Mouse (Mus musculus) heart, postnatal 0 days (tissue): ENCODE measurements around the gene Bcam. TPM values are rescaled to one million over a fixed set of nuclear protein-coding genes. Genes with fewer than 3 reads are reported as not detected.

Source experiments
- ATAC-seq: fragments of 200-750 bp; cut with Nextera tagmentation; 2 replicates; pipeline ENCODE4 v1.8.0; 2017; ENCODE audit warnings: low read depth, moderate number of reproducible peaks, moderate library complexity; ENCODE audit not compliant: insufficient read depth
- DNase-seq: peaks from one replicate; pipeline ENCODE4 v3.0.0-alpha.2; 2016; ENCODE audit warnings: low spot score
- H3K27ac ChIP-seq: fragments of 300-500 bp; sonication (generic); 2 replicates; pipeline ENCODE4 v1.5.1; 2014; ENCODE audit warnings: low read depth, mild to moderate bottlenecking
- H3K27me3 ChIP-seq: fragments of 300-500 bp; sonication (generic); 2 replicates; pipeline ENCODE4 v1.6.1; 2014; ENCODE audit warnings: low read length, mixed read lengths; ENCODE audit not compliant: control insufficient read depth, insufficient read depth
- H3K36me3 ChIP-seq: fragments of 300-500 bp; sonication (generic); replicated peaks from 2 replicates; pipeline ENCODE4 v1.6.1; 2014; ENCODE audit warnings: low read length, mixed read lengths; ENCODE audit not compliant: control insufficient read depth, insufficient read depth
- H3K4me1 ChIP-seq: fragments of 300-500 bp; sonication (generic); 2 replicates; pipeline ENCODE4 v1.6.1; 2014; ENCODE audit warnings: antibody characterized with exemption; ENCODE audit not compliant: control insufficient read depth, insufficient read depth
- H3K4me2 ChIP-seq: fragments of 300-500 bp; sonication (generic); 2 replicates; pipeline ENCODE4 v1.6.1; 2014; ENCODE audit warnings: low read depth, mild to moderate bottlenecking, low read length, moderate library complexity
- H3K4me3 ChIP-seq: fragments of 300-500 bp; sonication (generic); 2 replicates; pipeline ENCODE4 v1.5.1; 2014; ENCODE audit warnings: low read depth, low read length
- H3K9ac ChIP-seq: fragments of 300-500 bp; sonication (generic); replicated peaks from 2 replicates; pipeline ENCODE4 v1.6.1; 2014; ENCODE audit warnings: low read depth, low read length, mixed read lengths
- H3K9me3 ChIP-seq: fragments of 300-500 bp; sonication (generic); replicated peaks from 2 replicates; pipeline ENCODE4 v1.6.1; 2016; ENCODE audit warnings: low read length; ENCODE audit not compliant: control insufficient read depth
- CTCF ChIP-seq: IDR thresholded peaks from 2 replicates; pipeline ENCODE4 v1.5.1; 2016; ENCODE audit warnings: antibody characterized with exemption, control low read depth, low read depth
- EP300 ChIP-seq: IDR thresholded peaks from 2 replicates; pipeline ENCODE4 v1.6.1; 2016; ENCODE audit warnings: antibody characterized with exemption, low read depth
- WGBS: fragments of 180-500 bp; shearing (Covaris S2); extraction: QIAGEN DNeasy Blood & Tissue Kit; methylation state at CpG from one replicate; pipeline ENCODE4 v1.1.7; 2014; 5-methylcytosine and 5-hydroxymethylcytosine counted together
- polyA plus RNA-seq: library from polyadenylated mRNA; unstranded; fragments of >200 nt; fragmentation: Nextera tagmentation; extraction: Ambion mirVana; gene quantifications from 2 replicates; pipeline ENCODE4 v1.2.1, GENCODE M21; 2015
- total RNA-seq: library from RNA; depleted of rRNA; stranded (reverse); fragments of >200 nt; gene quantifications from 2 replicates; pipeline ENCODE4 v1.2.3, GENCODE M21; 2014; ENCODE audit warnings: low replicate concordance

The Bcam gene
- total and polyA plus RNA-seq, 2 experiments from 2014 or later: 293 to 697 TPM

- ATAC-seq (no peak), DNase-seq (no peak)
- H3K4me2 ChIP-seq: no peak overlapping the region
- H3K9me3 ChIP-seq: no peaks in the 10 kb centered on the region
- TF ChIP-seq CTCF (no peak), EP300 (no peak)
- H3K4me3 ChIP-seq: no peak overlapping the region
- no peak overlapping the region for H3K9ac ChIP-seq
- H3K36me3 ChIP-seq: no peaks in the 10 kb centered on the region
- H3K4me1 ChIP-seq: peaks cover 8% of the 10 kb centered on the region
- 77% methylated on average over 8 of the region's 8 CpGs for WGBS
- H3K27ac ChIP-seq: no peak overlapping the region
- H3K27me3 ChIP-seq: peaks cover 21% of the 10 kb centered on the region
Observed at GRCm38 (mm10) chr7:19806356-19806969, 35.6 kb upstream of the Bcam start.

DNA sequence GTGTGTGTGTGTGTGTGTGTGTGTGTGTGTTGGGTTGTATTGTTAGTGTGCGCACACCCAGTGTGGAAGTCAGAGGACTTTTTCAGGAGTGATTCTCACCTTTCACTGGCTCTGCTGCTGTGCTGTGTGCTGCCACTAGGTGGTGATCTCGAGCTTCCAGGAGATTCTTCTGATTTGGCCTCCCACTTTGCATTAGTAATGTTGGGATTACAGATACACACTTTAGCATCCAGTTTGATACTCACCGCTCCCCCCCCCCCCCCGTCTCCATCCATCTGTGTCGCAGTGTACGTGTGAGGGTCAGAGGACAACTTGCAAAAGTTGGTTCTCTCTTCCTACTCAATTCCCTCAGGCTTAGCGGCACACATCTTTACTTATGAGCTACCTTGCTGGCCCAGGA lies 32.2 kb upstream of the Bcam start:
- 0 out of 2 replicates have a peak, but pooled peaks have one; percentile 20 for ATAC-seq
- TF ChIP-seq EP300 (no peak), CTCF (peak; percentile 95)

DNA sequence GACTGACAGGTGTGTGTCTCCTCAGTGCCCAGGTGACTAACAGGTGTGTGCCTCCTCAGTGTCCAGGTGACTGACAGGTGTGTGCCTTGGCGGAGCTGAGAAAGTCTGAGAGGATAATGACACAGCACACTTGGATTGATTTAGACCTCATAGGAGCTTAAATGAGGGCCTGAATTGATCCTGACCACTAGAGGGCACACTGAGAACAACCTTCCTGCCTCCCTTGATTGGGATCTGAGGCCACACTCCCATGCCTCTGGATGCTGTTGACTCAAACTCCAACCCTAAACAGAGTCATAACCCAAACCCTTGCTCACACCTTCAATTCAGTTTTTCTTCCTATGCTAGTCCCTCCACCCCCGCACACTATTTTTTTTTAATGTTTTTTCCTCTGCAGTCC lies 29.9 kb upstream of the Bcam start:
- Histone ChIP-seq H3K36me3 (no peaks in the 10 kb centered on the region), H3K27ac (no peak overlapping the region), H3K9ac (no peak overlapping the region), H3K27me3 (peaks cover 16% of the 10 kb centered on the region), H3K9me3 (no peaks in the 10 kb centered on the region), H3K4me1 (peaks cover 7% of the 10 kb centered on the region; the same call in 1 of the 2 replicates), H3K4me3 (no peak overlapping the region), H3K4me2 (no peak overlapping the region)
- ATAC-seq: no peak
- no peak for DNase-seq
- WGBS: 19% methylated on average over 2 of the region's 2 CpGs
- TF ChIP-seq CTCF: peak; percentile 78
- TF ChIP-seq EP300: no peak

More for the DNA sequence above, 32.2 kb upstream of the Bcam start:
- Histone ChIP-seq H3K27me3 (no peaks in the 10 kb centered on the region), H3K4me2 (no peak overlapping the region), H3K9ac (no peak overlapping the region), H3K9me3 (no peaks in the 10 kb centered on the region), H3K36me3 (no peaks in the 10 kb centered on the region), H3K4me3 (no peak overlapping the region), H3K27ac (no peak overlapping the region), H3K4me1 (no peaks in the 10 kb centered on the region)
- 19% methylated on average over 7 of the region's 7 CpGs for WGBS
- peak; percentile 42 for DNase-seq

DNA sequence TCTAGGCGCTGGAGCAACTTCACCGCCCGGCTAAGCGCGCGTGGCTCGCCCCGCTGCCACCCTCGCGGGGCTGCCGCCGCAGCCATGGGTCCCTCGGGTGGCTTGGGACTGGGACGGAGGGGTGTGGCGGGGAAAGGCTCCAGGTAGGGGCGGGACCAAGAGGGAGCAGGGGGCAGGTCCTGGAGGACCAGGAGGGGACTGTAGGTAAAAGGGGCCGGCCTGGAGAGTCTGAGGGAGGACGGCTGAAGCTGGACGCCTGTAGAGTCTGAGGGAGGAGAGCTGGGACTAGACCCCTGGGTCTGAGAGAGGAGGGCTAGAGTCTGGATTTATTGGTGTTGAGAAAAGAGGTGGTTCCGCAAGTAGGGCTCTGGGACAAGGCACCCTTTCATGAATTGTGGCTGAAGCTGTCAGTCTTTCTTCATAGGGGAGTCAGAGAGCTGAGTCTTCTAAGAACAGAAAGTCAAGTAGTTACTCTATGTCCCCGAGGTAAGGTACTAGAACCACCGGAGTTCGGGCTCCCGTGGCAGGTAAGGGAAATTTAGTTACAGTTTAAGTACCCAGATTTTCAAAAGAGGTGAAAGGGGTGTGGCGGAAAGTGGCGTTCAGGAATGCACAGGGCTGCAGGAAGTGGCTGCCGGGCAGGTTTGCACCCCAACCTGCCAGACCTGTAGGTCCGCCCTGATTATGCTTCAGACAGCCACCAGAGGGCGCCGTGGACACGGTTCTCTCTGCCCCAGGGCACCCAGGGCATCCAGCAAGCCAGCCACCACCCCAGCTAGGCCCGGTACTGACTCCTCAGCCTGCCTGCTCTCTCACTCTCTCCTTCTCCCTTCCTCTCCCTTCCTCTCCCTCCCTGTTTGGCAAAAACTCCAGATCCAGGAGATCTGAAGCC lies 26.1 kb upstream of the Bcam start, which contains the start of gene Cblc:
Cblc (minus strand) TSS at position 113 of the 892 bp plus-strand sequence.
- ATAC-seq (peak; percentile 81), DNase-seq (peak; percentile 54)
- no peak within 1 kb of the TSS for H3K9ac ChIP-seq
- peak within 1 kb of the TSS; percentile 16 for H3K4me3 ChIP-seq
- peak within 1 kb of the TSS; percentile 50 for H3K4me2 ChIP-seq
- peak; percentile 78 for TF ChIP-seq CTCF
- no peak for TF ChIP-seq EP300
- H3K36me3 ChIP-seq: no peaks in the 10 kb centered on the region
- H3K27ac ChIP-seq: no peak within 1 kb of the TSS
- H3K4me1 ChIP-seq: peaks cover 7% of the 10 kb centered on the region; the same call in 1 of the 2 replicates
- H3K27me3 ChIP-seq: peaks cover 18% of the 10 kb centered on the region
- WGBS: 3% methylated on average over 28 of the region's 32 CpGs
- no peaks in the 10 kb centered on the region for H3K9me3 ChIP-seq

- WGBS: 16% methylated on average over 18 of the region's 18 CpGs
- Histone ChIP-seq H3K4me1 (peaks cover 7% of the 10 kb centered on the region; the same call in 1 of the 2 replicates), H3K4me2 (peak overlapping the region; percentile 50; the same call in 1 of the 2 replicates), H3K36me3 (no peaks in the 10 kb centered on the region), H3K27me3 (peaks cover 18% of the 10 kb centered on the region), H3K9me3 (no peaks in the 10 kb centered on the region), H3K9ac (no peak overlapping the region), H3K27ac (no peak overlapping the region), H3K4me3 (peak overlapping the region; percentile 16; the same call in 1 of the 2 replicates)
- DNase-seq (no peak), ATAC-seq (no peak)
- no peak for TF ChIP-seq EP300
- TF ChIP-seq CTCF: no peak
Observed at GRCm38 (mm10) chr7:19796254-19796653, 25.4 kb upstream of the Bcam start.
